Mouse (Mus musculus) gastrocnemius, adult 2 months (tissue): Measurements from ENCODE around the gene Kcns3. TPM values are rescaled to one million over a fixed set of nuclear protein-coding genes. Genes with fewer than 3 reads are reported as not detected.

ENCODE experiments used
- DNase-seq: peaks from one replicate; pipeline ENCODE4 v3.0.0; 2022
- H3K27ac ChIP-seq: fragments of 200-600 bp; 2 replicates; pipeline ENCODE4 v1.8.1; 2022; ENCODE audit warnings: mild to moderate bottlenecking
- H3K4me3 ChIP-seq: fragments of 200-600 bp; 2 replicates; pipeline ENCODE4 v1.8.1; 2022; ENCODE audit warnings: mild to moderate bottlenecking, moderate library complexity
- CTCF ChIP-seq: fragments of 200-600 bp; IDR thresholded peaks from 2 replicates; pipeline ENCODE4 v1.8.1; 2022; ENCODE audit warnings: antibody characterized with exemption, mild to moderate bottlenecking, moderate library complexity
- intact Hi-C: fragments of 180-260 bp; cut with DNase I; formaldehyde crosslinking; loops from one replicate; pipeline ENCODE4 v1.15.1; 2025
- long read RNA-seq, 2 experiments: library from polyadenylated mRNA; stranded (forward); transcript quantifications; one replicate each; pipeline ENCODE4 v2.0.0; 2021
- total RNA-seq, 2 experiments: library from RNA; stranded (reverse); gene quantifications; 2 replicates each; pipeline ENCODE4 v1.2.3; 2021

The Kcns3 gene
- total RNA-seq: under 1 TPM; 0.33 to 0.69 TPM
- long read RNA-seq, experiment 1, partial matches to known transcripts: 0 of 5 reads
- long read RNA-seq, experiment 1, other reads (novel, unspliced or antisense): 3 of 5 reads
- long read RNA-seq, experiment 2: 0 reads

GRCm38 (mm10) chr12:11151015-11151414, at the start of gene Kcns3:
Gene Kcns3 (minus strand): TSS chr12:11151056.
- Histone ChIP-seq H3K4me3 (peak within 1 kb of the TSS; percentile 78), H3K27ac (peak within 1 kb of the TSS; percentile 58)
- DNase-seq: no peak
- TF ChIP-seq CTCF: no peak
- intact Hi-C loops: no loop called here

DNA sequence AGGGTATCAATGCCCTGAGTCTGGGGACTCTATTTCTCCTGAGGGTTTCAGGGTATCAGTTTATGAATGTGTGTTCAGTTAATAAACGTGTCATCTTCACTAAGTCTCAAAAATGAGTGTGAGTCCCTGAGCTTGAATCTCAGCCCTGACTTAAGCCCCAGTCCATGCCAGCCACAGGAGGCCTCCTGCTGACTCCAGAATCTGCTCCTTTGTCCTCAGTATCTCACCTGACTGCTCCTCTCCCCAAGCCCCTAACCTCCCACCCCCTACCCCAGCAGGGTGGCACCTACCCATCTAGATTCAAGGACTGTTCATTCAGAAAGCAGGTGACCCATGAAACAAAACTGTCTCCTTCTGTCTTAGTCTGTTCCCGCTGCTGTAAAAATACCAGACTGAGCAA, 47.7 kb upstream of the Kcns3 start:
- Histone ChIP-seq H3K27ac (no peak overlapping the region), H3K4me3 (no peak overlapping the region)
- TF ChIP-seq CTCF: no peak
- DNase-seq: no peak
- intact Hi-C loops: loop anchor here (5.0 kb wide), 1 partner anchor 139 kb away; no protein-coding TSS in a partner anchor

DNA sequence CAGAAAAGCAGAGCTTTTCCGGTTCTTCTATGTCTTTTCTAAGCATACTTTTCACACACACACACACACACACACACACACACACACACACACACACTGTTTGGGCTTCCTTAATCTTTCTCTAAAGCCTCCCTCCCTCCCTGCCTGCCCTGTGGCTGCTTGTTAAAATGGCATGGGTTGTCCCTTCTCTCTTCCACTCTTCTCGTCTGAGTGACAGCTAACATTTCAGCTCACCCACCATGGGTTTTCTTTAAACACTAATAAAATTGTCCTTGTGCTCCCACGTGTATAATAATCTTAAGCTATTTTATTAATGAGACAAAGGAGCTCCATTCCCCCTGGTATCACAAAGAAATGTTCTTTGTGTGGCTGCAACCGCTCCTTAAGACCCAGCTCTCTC, 47.2 kb upstream of the Kcns3 start:
- no peak for TF ChIP-seq CTCF
- intact Hi-C loops: loop anchor here (5.0 kb wide), 1 partner anchor 139 kb away; no protein-coding TSS in a partner anchor
- no peak for DNase-seq

DNA sequence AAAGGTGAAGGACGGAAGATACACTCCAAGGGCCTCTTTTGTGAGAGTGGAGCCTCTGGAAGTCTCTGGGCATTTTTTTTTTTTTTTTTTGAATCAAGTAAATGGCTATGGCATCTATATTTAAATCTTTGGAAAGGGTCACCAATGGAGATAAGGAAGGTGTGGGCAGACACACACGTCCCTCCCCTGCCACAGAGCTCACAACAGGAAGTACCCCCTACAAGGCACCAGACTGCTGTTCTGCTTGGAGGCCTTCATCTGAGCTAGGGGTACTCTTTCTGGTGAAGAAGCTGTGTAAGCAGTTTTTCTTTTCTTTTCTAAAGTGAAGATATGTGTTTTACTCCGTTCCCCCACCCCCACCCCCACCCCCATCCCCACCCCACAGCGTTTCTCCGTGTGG, 46.0 kb upstream of the Kcns3 start:
- TF ChIP-seq CTCF: no peak
- Histone ChIP-seq H3K4me3 (peak overlapping the region; percentile 63), H3K27ac (peak overlapping the region; percentile 70)
- intact Hi-C loops: loop anchor here (1.0 to 5.0 kb wide), 2 partner anchors 69 to 140 kb away; no protein-coding TSS in a partner anchor
- DNase-seq: no peak

More for the DNA sequence above, 47.2 kb upstream of the Kcns3 start:
- Histone ChIP-seq H3K27ac (no peak overlapping the region), H3K4me3 (no peak overlapping the region)

DNA sequence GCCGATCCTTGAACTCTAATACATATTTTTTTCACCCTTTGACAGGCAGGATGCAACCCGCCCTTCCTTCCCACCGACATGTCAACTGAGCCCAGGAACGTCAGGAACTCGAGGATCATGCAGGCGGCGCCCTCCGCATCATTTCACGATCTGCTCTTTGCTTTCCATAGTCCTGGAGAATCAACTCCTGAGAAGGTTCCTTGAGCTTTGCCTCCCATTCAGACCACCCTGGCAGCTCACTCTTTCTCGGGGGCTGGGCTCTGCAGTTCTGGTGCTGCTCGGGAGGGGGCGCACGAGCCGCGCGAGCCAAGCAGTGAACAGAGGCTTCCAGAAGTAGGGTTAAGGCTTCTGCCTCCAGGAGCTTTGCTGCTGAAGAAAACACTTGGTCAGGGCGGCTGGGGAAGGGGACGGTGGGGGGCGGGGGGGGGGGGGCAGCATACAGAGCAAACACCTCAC, 45.3 kb upstream of the Kcns3 start:
- DNase-seq: peak; percentile 81
- peak; percentile 94 for TF ChIP-seq CTCF
- intact Hi-C loops: loop anchor here (5.0 kb wide), 1 partner anchor 141 kb away; no protein-coding TSS in a partner anchor
- Histone ChIP-seq H3K4me3 (peak overlapping the region; percentile 63), H3K27ac (peak overlapping the region; percentile 70)

- DNase-seq: no peak
- Histone ChIP-seq H3K27ac (no peak overlapping the region), H3K4me3 (no peak overlapping the region)
- intact Hi-C loops: loop anchor here (5.0 kb wide), 1 partner anchor 142 kb away; no protein-coding TSS in a partner anchor
- no peak for TF ChIP-seq CTCF
These were observed 44.2 kb upstream of the Kcns3 start for GRCm38 (mm10) chr12:11195031-11195430.

GRCm38 (mm10) chr12:11178486-11179154, 27.8 kb upstream of the Kcns3 start:
- intact Hi-C loops: loop anchor here (1.0 to 10.0 kb wide), 2 partner anchors 364 to 580 kb away; no protein-coding TSS in a partner anchor
- H3K4me3 ChIP-seq: peak overlapping the region; percentile 52

DNA sequence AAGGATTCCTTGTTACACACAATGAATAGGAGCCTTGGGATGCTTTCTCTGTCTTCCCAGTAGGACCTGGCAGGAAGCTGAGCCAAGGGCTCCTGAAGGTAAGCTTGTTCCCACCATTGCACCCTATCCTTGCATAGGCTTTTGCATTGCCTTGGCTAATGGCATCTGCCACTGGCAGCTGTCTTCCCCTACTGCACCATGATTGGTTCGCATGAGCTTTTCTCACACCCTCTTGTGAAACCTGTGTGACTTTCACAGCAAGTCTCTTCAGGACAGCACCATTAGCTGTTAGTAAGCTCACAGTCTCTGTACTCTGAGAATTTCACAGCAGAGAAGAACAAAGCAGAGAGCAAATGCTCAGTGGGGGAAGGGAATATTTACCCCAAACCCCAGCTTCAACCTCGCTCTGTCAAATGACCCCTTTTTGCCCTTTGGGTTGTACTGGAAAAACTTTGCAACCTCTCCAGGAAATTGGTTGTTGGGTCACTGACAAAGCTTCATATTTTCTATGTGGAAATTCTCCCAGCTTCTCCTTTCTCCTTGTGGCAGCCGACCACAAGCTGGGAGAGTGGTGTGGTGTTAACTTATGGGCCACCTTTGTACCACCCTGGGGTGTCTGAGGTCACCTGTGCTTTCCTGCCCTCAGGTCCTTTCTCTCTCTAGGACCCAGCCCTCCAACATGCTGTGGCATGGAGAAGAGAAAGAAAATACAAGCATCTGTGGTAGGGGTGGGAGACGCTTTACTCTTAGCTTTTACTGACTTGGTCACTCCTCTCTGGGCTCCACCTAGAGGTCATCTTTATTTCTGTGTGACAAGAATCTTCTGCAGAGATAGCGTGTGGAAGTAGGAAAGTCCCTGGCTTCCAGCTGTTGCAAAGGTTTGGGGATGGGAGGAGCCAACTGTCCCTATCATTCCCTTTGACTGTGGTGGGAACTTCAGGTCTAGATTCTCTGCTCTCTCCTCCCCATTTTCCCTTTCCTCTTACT, 26.8 kb upstream of the Kcns3 start:
- peak overlapping the region; percentile 52 for H3K4me3 ChIP-seq
- no peak for DNase-seq
- TF ChIP-seq CTCF: no peak
- no peak overlapping the region for H3K27ac ChIP-seq
- intact Hi-C loops: loop anchor here (1.0 to 10.0 kb wide), 2 partner anchors 363 to 579 kb away; no protein-coding TSS in a partner anchor

More at GRCm38 (mm10) chr12:11178486-11179154, 27.8 kb upstream of the Kcns3 start:
- no peak overlapping the region for H3K27ac ChIP-seq
- DNase-seq: peak; percentile 88
- TF ChIP-seq CTCF: peak; percentile 94

- no peak for DNase-seq
- H3K27ac ChIP-seq: no peak overlapping the region
- intact Hi-C loops: no loop called here
- TF ChIP-seq CTCF: no peak
- H3K4me3 ChIP-seq: no peak overlapping the region
These were observed 7.8 kb upstream of the Kcns3 start for GRCm38 (mm10) chr12:11158670-11159069.

GRCm38 (mm10) chr12:11155123-11155522, 4.3 kb upstream of the Kcns3 start:
- no peak for DNase-seq
- no peak overlapping the region for H3K27ac ChIP-seq
- no peak for TF ChIP-seq CTCF
- intact Hi-C loops: no loop called here
- H3K4me3 ChIP-seq: no peak overlapping the region

GRCm38 (mm10) chr12:11153587-11153986, 2.7 kb upstream of the Kcns3 start:
- no peak for DNase-seq
- Histone ChIP-seq H3K27ac (no peak overlapping the region), H3K4me3 (no peak overlapping the region)
- TF ChIP-seq CTCF: no peak
- intact Hi-C loops: no loop called here
